In genomic region chr8:83998231-83999056, GRCm38 (mm10) we compare ENCODE assay signal across 8 mouse cellular contexts. TPM values are rescaled to one million over a fixed set of nuclear protein-coding genes. Genes with fewer than 3 reads are reported as not detected.
DNase-seq lines count a peak whose midpoint lies in the region; ATAC-seq and TF ChIP-seq lines count a peak whose summit lies in the region.

No protein-coding gene starts in this region.

- in situ Hi-C loops in Patski (cut with MboI; ENCODE audit: low pct_unique_long_range_greater_than_20kb): no loop called here

- H3K36me3 ChIP-seq in heart, embryonic 13.5 days: peaks cover 56% of the 10 kb centered on the region
- H3K36me3 ChIP-seq in kidney, embryonic 16.5 days (ENCODE audit: insufficient read depth, low read length): peaks cover 27% of the 10 kb centered on the region

- no peak for TF ChIP-seq CTCF in Patski (IDR thresholded peaks at IDR 0.05)

- H3K9me3 ChIP-seq in heart, embryonic 13.5 days: no peaks in the 10 kb centered on the region
- H3K9me3 ChIP-seq in kidney, embryonic 16.5 days (ENCODE audit: low read length): no peaks in the 10 kb centered on the region

- H3K4me2 ChIP-seq in heart, embryonic 13.5 days: peak overlapping the region; percentile 91
- H3K4me2 ChIP-seq in kidney, embryonic 16.5 days (replicated peaks; ENCODE audit: low read depth, low read length): peak overlapping the region; percentile 83

- 2% methylated on average over 60 of the region's 92 CpGs for WGBS in heart, embryonic 13.5 days
- 1% methylated on average over 65 of the region's 92 CpGs for WGBS in kidney, embryonic 16.5 days

- peak overlapping the region; percentile 93 for H3K9ac ChIP-seq in heart, embryonic 13.5 days
- H3K9ac ChIP-seq in kidney, embryonic 16.5 days (replicated peaks; ENCODE audit: low read length): peak overlapping the region; percentile 88

- POLR2A ChIA-PET in Patski (lab: Charles Lee): interaction anchor here (0.7 kb wide), 1 partner anchor 25 kb away, joined by 3 read pairs; no protein-coding TSS in a partner anchor

- H3K4me3 ChIP-seq in heart, embryonic 13.5 days: peak overlapping the region; percentile 83
- H3K4me3 ChIP-seq in kidney, embryonic 16.5 days (ENCODE audit: low read length): peak overlapping the region; percentile 78

- peaks cover 30% of the 10 kb centered on the region for H3K4me1 ChIP-seq in heart, embryonic 13.5 days
- peaks cover 32% of the 10 kb centered on the region for H3K4me1 ChIP-seq in kidney, embryonic 16.5 days (ENCODE audit: insufficient read depth, low read length)

- no peaks in the 10 kb centered on the region for H3K27me3 ChIP-seq in Patski
- peaks cover 16% of the 10 kb centered on the region for H3K27me3 ChIP-seq in heart, embryonic 13.5 days (replicated peaks)
- no peaks in the 10 kb centered on the region for H3K27me3 ChIP-seq in kidney, embryonic 16.5 days (ENCODE audit: insufficient read depth, low read length)

- CTCF ChIA-PET in Patski (lab: Charles Lee): interaction anchor here (0.9 to 1.2 kb wide), 3 partner anchors 10 to 43 kb away, joined by 3 to 4 read pairs (median 4); partner anchors contain the start of genes Asf1b and Gm10644

- H3K27ac ChIP-seq in heart, embryonic 13.5 days (replicated peaks): peak overlapping the region; percentile 88
- H3K27ac ChIP-seq in kidney, embryonic 16.5 days (ENCODE audit: low read length): peak overlapping the region; percentile 97

- no peak for DNase-seq in Patski (ENCODE audit: low read depth, low spot score)
- peak; percentile 85 for DNase-seq in embryo, embryonic 11 days
- peak; percentile 74 for DNase-seq in lung, postnatal 10 days
- peak; percentile 78 for DNase-seq in retina, embryonic 14.5 days (ENCODE audit: low spot score)
- peak; percentile 74 for DNase-seq in yolk sac, embryonic 10.5 days (ENCODE audit: low spot score)

- peak; percentile 63 for ATAC-seq in CD4-positive, CD25-positive, alpha-beta regulatory T cell, adult 4 months
- peak; percentile 23 for ATAC-seq in Patski
- ATAC-seq in heart, embryonic 13.5 days (ENCODE audit: extremely low read depth, insufficient number of reproducible peaks, low FRiP score, low TSS enrichment): 0 out of 2 replicates have a peak, but pooled peaks have one; percentile 1
- no peak; the same call in 1 of the 2 replicates for ATAC-seq in kidney, embryonic 16.5 days (ENCODE audit: low FRiP score, low TSS enrichment)

RNA-seq across cellular contexts. Expression of gene Samd1, which starts 1.0 kb away (rescaled TPM):
- polyA plus RNA-seq in CD4-positive, CD25-positive, alpha-beta regulatory T cell, adult 4 months (2017; shearing (Covaris generic)): 1 to 10 TPM; 5.9 to 6.3 TPM
- polyA plus RNA-seq in Patski (2021): 42.5 TPM
- 4.8 and 5.7 TPM in 2 replicates for polyA plus RNA-seq in heart, embryonic 13.5 days (2015; fragmentation: Nextera tagmentation; extraction: Ambion mirVana)
- polyA plus RNA-seq in kidney, embryonic 16.5 days (2015; fragmentation: Nextera tagmentation; extraction: Ambion mirVana): 9.4 and 11.6 TPM in 2 replicates

RNA-seq across cellular contexts. Expression of gene 1700067K01Rik, which starts 2.9 kb away (rescaled TPM):
- not detected for polyA plus RNA-seq in CD4-positive, CD25-positive, alpha-beta regulatory T cell, adult 4 months (2017; shearing (Covaris generic))
- polyA plus RNA-seq in Patski (2021): 1.3 TPM
- 0.50 and 0.53 TPM in 2 replicates for polyA plus RNA-seq in heart, embryonic 13.5 days (2015; fragmentation: Nextera tagmentation; extraction: Ambion mirVana)
- 0.51 and 1.1 TPM in 2 replicates for polyA plus RNA-seq in kidney, embryonic 16.5 days (2015; fragmentation: Nextera tagmentation; extraction: Ambion mirVana)

RNA-seq across cellular contexts. Expression of gene 2210011C24Rik, which starts 13.5 kb away (rescaled TPM):
- polyA plus RNA-seq in CD4-positive, CD25-positive, alpha-beta regulatory T cell, adult 4 months (2017; shearing (Covaris generic)): not detected
- 4.9 TPM for polyA plus RNA-seq in Patski (2021)
- not detected in 2 replicates for polyA plus RNA-seq in heart, embryonic 13.5 days (2015; fragmentation: Nextera tagmentation; extraction: Ambion mirVana)
- polyA plus RNA-seq in kidney, embryonic 16.5 days (2015; fragmentation: Nextera tagmentation; extraction: Ambion mirVana): 7.5 and 9.0 TPM in 2 replicates

RNA-seq across cellular contexts. Expression of gene Palm3, which starts 22.8 kb away (rescaled TPM):
- polyA plus RNA-seq in CD4-positive, CD25-positive, alpha-beta regulatory T cell, adult 4 months (2017; shearing (Covaris generic)): 1 to 10 TPM; 2.0 to 2.9 TPM
- polyA plus RNA-seq in Patski (2021): 48.0 TPM
- 1.2 and 1.6 TPM in 2 replicates for polyA plus RNA-seq in heart, embryonic 13.5 days (2015; fragmentation: Nextera tagmentation; extraction: Ambion mirVana)
- 15.5 and 16.7 TPM in 2 replicates for polyA plus RNA-seq in kidney, embryonic 16.5 days (2015; fragmentation: Nextera tagmentation; extraction: Ambion mirVana)

RNA-seq across cellular contexts. Expression of gene Prkaca, which starts 25.7 kb away (rescaled TPM):
- 10 to 100 TPM in 1 of 2 experiments, 1 to 10 TPM in 1; 9.5 to 15.4 TPM for polyA plus RNA-seq in CD4-positive, CD25-positive, alpha-beta regulatory T cell, adult 4 months (2017; shearing (Covaris generic))
- 102 TPM for polyA plus RNA-seq in Patski (2021)
- polyA plus RNA-seq in heart, embryonic 13.5 days (2015; fragmentation: Nextera tagmentation; extraction: Ambion mirVana): 197 and 206 TPM in 2 replicates
- 105 and 143 TPM in 2 replicates for polyA plus RNA-seq in kidney, embryonic 16.5 days (2015; fragmentation: Nextera tagmentation; extraction: Ambion mirVana)
